Mouse (Mus musculus): ENCODE results near the gene Kat2a.

GRCm38 (mm10) chr11:100713735-100714533 lies 1.7 kb upstream of the Kat2a start, which contains the start of gene Hspb9:
- TF ChIP-seq CTCF (IDR thresholded peaks at IDR 0.05; ENCODE audit: borderline replicate concordance, control insufficient read depth, extremely low read depth, insufficient read depth, low read length, poor library complexity): no peak
- peak; percentile 48; the same call in 1 of the 2 replicates for TF ChIP-seq POLR2A (IDR thresholded peaks at IDR 0.05; ENCODE audit: control insufficient read depth, extremely low read depth, insufficient read depth, low read length, poor library complexity)

Data from thymus, adult 2 months (tissue).